ENCODE assay signal across 38 mouse cellular contexts in the genomic region with DNA sequence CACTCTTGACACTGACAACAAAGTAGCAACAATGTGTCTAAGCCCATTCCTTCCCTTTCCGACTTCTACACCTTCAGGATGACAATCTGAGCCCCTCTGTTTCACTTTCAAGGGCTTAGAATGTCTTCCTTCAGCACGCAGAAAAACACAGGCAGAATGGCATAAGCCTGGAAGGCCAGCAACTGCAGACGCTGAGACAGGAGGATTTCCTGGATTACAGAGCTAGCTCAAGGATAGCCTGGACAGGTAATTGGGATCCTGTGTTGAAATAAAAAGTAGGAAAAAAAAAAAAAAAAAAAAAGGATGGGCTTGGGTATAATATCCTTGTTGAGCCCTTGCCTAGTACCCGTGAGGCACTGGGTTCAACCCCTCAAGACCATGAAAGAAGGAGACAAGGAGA. TPM values are rescaled to one million over a fixed set of nuclear protein-coding genes. Genes with fewer than 3 reads are reported as not detected.
"Had no signal": no experiment of that assay in that cellular context is flagged by ENCODE, and none has a peak within 500 bp of the region (broad histone marks: within the 10 kb centered on the region; RNA-seq: fewer than 3 reads in every experiment).

No protein-coding gene starts in this region.

- H3K36me3 ChIP-seq: limb, embryonic 10.5 days; limb, embryonic 12.5 days; limb, embryonic 13.5 days; limb, embryonic 15.5 days; liver, embryonic 12.5 days; liver, embryonic 13.5 days; liver, embryonic 15.5 days; lung, embryonic 15.5 days; midbrain, embryonic 10.5 days; midbrain, embryonic 12.5 days; midbrain, embryonic 13.5 days; midbrain, embryonic 15.5 days; neural tube, embryonic 12.5 days had no signal

- H3K27ac ChIP-seq: limb, embryonic 10.5 days; limb, embryonic 12.5 days; limb, embryonic 13.5 days; limb, embryonic 15.5 days; liver, embryonic 12.5 days; liver, embryonic 13.5 days; liver, embryonic 14.5 days; liver, embryonic 15.5 days; lung, embryonic 15.5 days; macrophage; midbrain, embryonic 10.5 days; midbrain, embryonic 12.5 days; midbrain, embryonic 13.5 days; midbrain, embryonic 15.5 days; neural tube, embryonic 12.5 days had no signal

- H3K4me3 ChIP-seq: limb, embryonic 10.5 days; limb, embryonic 12.5 days; limb, embryonic 13.5 days; limb, embryonic 15.5 days; liver, embryonic 12.5 days; liver, embryonic 13.5 days; liver, embryonic 15.5 days; lung, embryonic 15.5 days; megakaryocyte, embryonic 14.5 days; midbrain, embryonic 10.5 days; midbrain, embryonic 12.5 days; midbrain, embryonic 13.5 days; midbrain, embryonic 15.5 days; myocyte; neural tube, embryonic 12.5 days had no signal

- H3K4me1 ChIP-seq: limb, embryonic 12.5 days; limb, embryonic 13.5 days; liver, embryonic 12.5 days; liver, embryonic 13.5 days; liver, embryonic 15.5 days; lung, embryonic 15.5 days; midbrain, embryonic 12.5 days; midbrain, embryonic 13.5 days; midbrain, embryonic 15.5 days had no signal

- DNase-seq: left cerebral cortex, postnatal 4 days; liver; liver, embryonic 13.5 days; liver, postnatal 0 days; lung, adult 18-20 months; lung, adult 2 months; lung, embryonic 14.5 days; lung, postnatal 10 days; lung, postnatal 14 days; lung, postnatal 36 days; lung, postnatal 4 days; midbrain, embryonic 14.5 days had no signal

- H3K9me3 ChIP-seq: limb, embryonic 10.5 days; limb, embryonic 12.5 days; limb, embryonic 13.5 days; limb, embryonic 15.5 days; liver, embryonic 12.5 days; liver, embryonic 13.5 days; liver, embryonic 15.5 days; lung, embryonic 15.5 days; midbrain, embryonic 10.5 days; midbrain, embryonic 12.5 days; midbrain, embryonic 13.5 days; midbrain, embryonic 15.5 days; neural tube, embryonic 12.5 days had no signal

RNA-seq across cellular contexts. Expression of a gene that starts 10.5 kb away (rescaled TPM):
- total RNA-seq: left cerebral cortex, postnatal 10 days; left cerebral cortex, postnatal 14 days; left cerebral cortex, postnatal 25 days; left cerebral cortex, postnatal 36 days; left cerebral cortex, postnatal 4 days; liver, adult 2 months; megakaryocyte progenitor cell, adult 5-6 weeks; megakaryocyte, adult 5-6 weeks; megakaryocyte-erythroid progenitor cell, adult 5-6 weeks; monocyte, adult 5-6 weeks had no signal
- polyA plus RNA-seq: liver, adult 2 months; liver, embryonic 13.5 days; liver, embryonic 15.5 days; liver, postnatal 0 days; lung, embryonic 14.5 days; macrophage; midbrain, embryonic 13.5 days; midbrain, postnatal 0 days; myocyte had no signal
